Mouse (Mus musculus): ENCODE results near the gene Hist1h1t. TPM values are rescaled to one million over a fixed set of nuclear protein-coding genes. Genes with fewer than 3 reads are reported as not detected.
A peak's percentile ranks its signal among the peaks of the same experiment; 100 is the strongest.

Gene Hist1h1t
- polyA plus RNA-seq, 1 experiment from 2014 or later: not detected

GRCm38 (mm10) chr13:23687907-23688306 is 7.7 kb upstream of the Hist1h1t start:
- peaks cover 16% of the 10 kb centered on the region for H3K4me1 ChIP-seq
- H3K9me3 ChIP-seq: no peaks in the 10 kb centered on the region
- no peak overlapping the region for H3K4me2 ChIP-seq (replicated peaks)
- no peak overlapping the region for H3K4me3 ChIP-seq
- no peak for ATAC-seq (ENCODE audit: low FRiP score, low read depth)
- 92% methylated on average over 7 of the region's 7 CpGs for WGBS
- no peak overlapping the region for H3K27ac ChIP-seq (replicated peaks)
- no peak overlapping the region for H3K9ac ChIP-seq (replicated peaks)
- no peaks in the 10 kb centered on the region for H3K36me3 ChIP-seq
- no peaks in the 10 kb centered on the region for H3K27me3 ChIP-seq

GRCm38 (mm10) chr13:23688956-23689355 is 6.7 kb upstream of the Hist1h1t start:
- Histone ChIP-seq H3K9ac (replicated peaks) (no peak overlapping the region), H3K4me3 (no peak overlapping the region), H3K27me3 (no peaks in the 10 kb centered on the region), H3K4me1 (peaks cover 13% of the 10 kb centered on the region), H3K27ac (replicated peaks) (no peak overlapping the region), H3K9me3 (no peaks in the 10 kb centered on the region), H3K36me3 (no peaks in the 10 kb centered on the region), H3K4me2 (replicated peaks) (no peak overlapping the region)
- ATAC-seq (ENCODE audit: low FRiP score, low read depth): no peak
- WGBS: 91% methylated on average over 2 of the region's 2 CpGs

GRCm38 (mm10) chr13:23689459-23689858 is 6.2 kb upstream of the Hist1h1t start:
- WGBS: 89% methylated on average over 2 of the region's 2 CpGs
- no peak overlapping the region for H3K4me3 ChIP-seq
- no peak overlapping the region for H3K4me2 ChIP-seq (replicated peaks)

GRCm38 (mm10) chr13:23693856-23694440 is 1.7 kb upstream of the Hist1h1t start:
- Histone ChIP-seq H3K4me2 (replicated peaks) (no peak overlapping the region), H3K27ac (replicated peaks) (no peak overlapping the region), H3K4me3 (no peak overlapping the region), H3K27me3 (no peaks in the 10 kb centered on the region), H3K36me3 (no peaks in the 10 kb centered on the region), H3K4me1 (0 out of 2 replicates have a peak, but pooled peaks cover 5% of the 10 kb centered on the region), H3K9ac (replicated peaks) (no peak overlapping the region), H3K9me3 (no peaks in the 10 kb centered on the region)
- no peak for ATAC-seq (ENCODE audit: low FRiP score, low read depth)
- WGBS: 88% methylated on average over 6 of the region's 6 CpGs

More at GRCm38 (mm10) chr13:23689459-23689858, 6.2 kb upstream of the Hist1h1t start:
- no peaks in the 10 kb centered on the region for H3K27me3 ChIP-seq
- H3K9me3 ChIP-seq: no peaks in the 10 kb centered on the region
- H3K9ac ChIP-seq (replicated peaks): no peak overlapping the region
- no peak overlapping the region for H3K27ac ChIP-seq (replicated peaks)
- no peaks in the 10 kb centered on the region for H3K36me3 ChIP-seq
- peaks cover 13% of the 10 kb centered on the region for H3K4me1 ChIP-seq
- ATAC-seq (ENCODE audit: low FRiP score, low read depth): no peak

- Histone ChIP-seq H3K4me2 (replicated peaks) (no peak overlapping the region), H3K27me3 (no peaks in the 10 kb centered on the region), H3K4me1 (0 out of 2 replicates have a peak, but pooled peaks cover 5% of the 10 kb centered on the region), H3K36me3 (no peaks in the 10 kb centered on the region), H3K27ac (replicated peaks) (no peak overlapping the region), H3K9me3 (no peaks in the 10 kb centered on the region), H3K9ac (replicated peaks) (no peak overlapping the region), H3K4me3 (no peak overlapping the region)
- ATAC-seq (ENCODE audit: low FRiP score, low read depth): no peak
- WGBS: 93% methylated on average over 9 of the region's 9 CpGs
Observed at GRCm38 (mm10) chr13:23694956-23695355, 658 bp upstream of the Hist1h1t start.

- Histone ChIP-seq H3K27me3 (no peaks in the 10 kb centered on the region), H3K9ac (replicated peaks) (no peak overlapping the region), H3K4me1 (0 out of 2 replicates have a peak, but pooled peaks cover 5% of the 10 kb centered on the region), H3K27ac (replicated peaks) (no peak overlapping the region), H3K36me3 (no peaks in the 10 kb centered on the region), H3K9me3 (no peaks in the 10 kb centered on the region), H3K4me3 (no peak overlapping the region), H3K4me2 (replicated peaks) (no peak overlapping the region)
- ATAC-seq (ENCODE audit: low FRiP score, low read depth): no peak
- WGBS: 63% methylated on average over 15 of the region's 15 CpGs
Observed at GRCm38 (mm10) chr13:23696061-23696474, 454 bp downstream of the Hist1h1t start.

- no peaks in the 10 kb centered on the region for H3K27me3 ChIP-seq
- no peaks in the 10 kb centered on the region for H3K9me3 ChIP-seq
- H3K4me1 ChIP-seq: 0 out of 2 replicates have a peak, but pooled peaks cover 5% of the 10 kb centered on the region
- peak overlapping the region; percentile 47 for H3K4me3 ChIP-seq
- H3K27ac ChIP-seq (replicated peaks): peak overlapping the region; percentile 92
- peak overlapping the region; percentile 77 for H3K4me2 ChIP-seq (replicated peaks)
- ATAC-seq (ENCODE audit: low FRiP score, low read depth): peak; percentile 53
- whole genome bisulfite sequencing: under 1% methylated on average over 27 of the region's 32 CpGs
- H3K9ac ChIP-seq (replicated peaks): peak overlapping the region; percentile 65
- H3K36me3 ChIP-seq: no peaks in the 10 kb centered on the region
Observed at GRCm38 (mm10) chr13:23697491-23698299, 2.1 kb downstream of the Hist1h1t start.

GRCm38 (mm10) chr13:23698300-23698693 is 2.7 kb downstream of the Hist1h1t start, which contains the start of gene Hist1h4c:
Gene Hist1h4c, minus strand, starts transcription at chr13:23698454.
- H3K4me3 ChIP-seq: peak within 1 kb of the TSS; percentile 47
- no peaks in the 10 kb centered on the region for H3K27me3 ChIP-seq
- peak; percentile 95 for ATAC-seq (ENCODE audit: low FRiP score, low read depth)
- 0 out of 2 replicates have a peak, but pooled peaks cover 5% of the 10 kb centered on the region for H3K4me1 ChIP-seq
- H3K9ac ChIP-seq (replicated peaks): peak within 1 kb of the TSS; percentile 65
- no peaks in the 10 kb centered on the region for H3K36me3 ChIP-seq
- WGBS: 0% methylated on average over 18 of the region's 22 CpGs
- no peaks in the 10 kb centered on the region for H3K9me3 ChIP-seq
- peak within 1 kb of the TSS; percentile 77 for H3K4me2 ChIP-seq (replicated peaks)
- H3K27ac ChIP-seq (replicated peaks): peak within 1 kb of the TSS; percentile 92

GRCm38 (mm10) chr13:23698996-23699395 is 3.4 kb downstream of the Hist1h1t start:
- Histone ChIP-seq H3K4me1 (0 out of 2 replicates have a peak, but pooled peaks cover 5% of the 10 kb centered on the region), H3K9me3 (no peaks in the 10 kb centered on the region), H3K36me3 (no peaks in the 10 kb centered on the region), H3K27me3 (no peaks in the 10 kb centered on the region), H3K4me3 (no peak overlapping the region; the same call in 1 of the 2 replicates), H3K4me2 (replicated peaks) (peak overlapping the region; percentile 77; the same call in 1 of the 2 replicates), H3K27ac (replicated peaks) (peak overlapping the region; percentile 92), H3K9ac (replicated peaks) (no peak overlapping the region)
- ATAC-seq (ENCODE audit: low FRiP score, low read depth): no peak
- WGBS: 56% methylated on average over 6 of the region's 6 CpGs

GRCm38 (mm10) chr13:23699767-23700166 is 4.2 kb downstream of the Hist1h1t start:
- 0 out of 2 replicates have a peak, but pooled peaks cover 5% of the 10 kb centered on the region for H3K4me1 ChIP-seq
- no peak overlapping the region for H3K4me3 ChIP-seq
- no peak overlapping the region for H3K9ac ChIP-seq (replicated peaks)
- no peaks in the 10 kb centered on the region for H3K36me3 ChIP-seq
- H3K27me3 ChIP-seq: no peaks in the 10 kb centered on the region
- H3K4me2 ChIP-seq (replicated peaks): no peak overlapping the region
- ATAC-seq (ENCODE audit: low FRiP score, low read depth): no peak
- 74% methylated on average over 3 of the region's 3 CpGs for WGBS
- no peaks in the 10 kb centered on the region for H3K9me3 ChIP-seq
- H3K27ac ChIP-seq (replicated peaks): no peak overlapping the region

- H3K27ac ChIP-seq (replicated peaks): no peak overlapping the region
- H3K4me1 ChIP-seq: 0 out of 2 replicates have a peak, but pooled peaks cover 5% of the 10 kb centered on the region
- no peaks in the 10 kb centered on the region for H3K27me3 ChIP-seq
- peak; percentile 48 for ATAC-seq (ENCODE audit: low FRiP score, low read depth)
- H3K36me3 ChIP-seq: no peaks in the 10 kb centered on the region
- no peak overlapping the region for H3K9ac ChIP-seq (replicated peaks)
- H3K9me3 ChIP-seq: no peaks in the 10 kb centered on the region
- 32% methylated on average over 8 of the region's 8 CpGs for WGBS
- H3K4me2 ChIP-seq (replicated peaks): no peak overlapping the region
- no peak overlapping the region for H3K4me3 ChIP-seq
Observed at GRCm38 (mm10) chr13:23700786-23701520, 5.3 kb downstream of the Hist1h1t start.

Data from midbrain, embryonic 12.5 days (tissue).